Mouse (Mus musculus) adrenal gland, postnatal 14 days (tissue): Measurements from ENCODE around the gene Lyrm7. TPM values are rescaled to one million over a fixed set of nuclear protein-coding genes. Genes with fewer than 3 reads are reported as not detected.
A peak's percentile ranks its signal among the peaks of the same experiment; 100 is the strongest.

Experiments used
- DNase-seq: peaks from one replicate; pipeline ENCODE4 v3.0.0; 2021; ENCODE audit warnings: mixed read lengths
- long read RNA-seq, 2 experiments: library from polyadenylated mRNA; stranded (forward); transcript quantifications; one replicate each; pipeline ENCODE4 v2.0.0; 2021
- total RNA-seq: library from RNA; stranded (reverse); gene quantifications from 2 replicates; pipeline ENCODE4 v1.2.3, GENCODE M21; 2021

Gene Lyrm7
- 18.5 and 26.0 TPM in 2 replicates for total RNA-seq
- long read RNA-seq, experiment 1, transcript Lyrm7-205 (5 exons, 3,431 nt) = major isoform, 7 of 11 reads
- long read RNA-seq, experiment 1, partial matches to known transcripts = 1 of 11 reads
- long read RNA-seq, experiment 1, other reads (novel, unspliced or antisense) = 3 of 11 reads
- long read RNA-seq, experiment 2, transcript Lyrm7-205 (5 exons, 3,431 nt) = major isoform, 5 of 12 reads
- long read RNA-seq, experiment 2, partial matches to known transcripts = 1 of 12 reads
- long read RNA-seq, experiment 2, other reads (novel, unspliced or antisense) = 6 of 12 reads

DNA sequence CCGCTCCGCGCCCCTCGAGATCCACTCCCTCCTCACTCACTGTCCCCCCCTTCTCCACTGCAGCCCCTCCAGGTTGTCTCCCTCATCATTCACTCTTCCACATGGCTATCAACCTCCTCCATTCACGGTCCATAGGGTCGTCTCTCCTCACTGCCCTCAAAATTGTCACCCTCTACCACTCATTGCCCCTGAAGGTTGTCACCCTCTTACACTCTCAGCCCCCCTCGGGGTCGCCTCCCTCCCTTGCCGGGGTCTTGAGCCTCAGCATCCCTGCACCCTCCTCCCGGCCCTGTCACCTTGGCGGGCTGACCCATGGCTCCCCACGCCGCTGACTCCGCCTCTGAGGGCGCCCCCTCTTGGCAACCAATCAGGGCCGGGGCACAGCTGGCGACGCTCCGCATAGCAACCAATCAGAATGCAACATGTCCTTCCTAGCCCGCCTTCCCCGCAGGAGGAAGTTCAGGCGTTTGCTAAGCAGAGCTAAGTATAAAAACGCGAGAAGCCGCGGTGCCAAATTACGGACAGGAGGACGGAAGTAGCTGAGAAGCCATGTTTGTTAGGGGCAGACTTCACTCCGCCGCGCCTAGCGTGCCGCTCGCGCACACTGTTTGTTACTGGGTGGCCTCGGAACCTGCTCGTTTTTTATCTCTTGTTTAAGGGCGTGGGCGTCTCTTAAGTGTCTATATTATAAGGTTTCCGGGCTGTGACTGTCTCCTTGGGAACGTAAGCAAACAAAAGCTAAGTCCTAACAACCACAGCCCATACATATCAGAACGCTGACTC, at the start of gene Lyrm7:
Gene Lyrm7 (minus strand): TSS at position 661 of the 783 bp plus-strand sequence.
- DNase-seq = peak; percentile 97

DNA sequence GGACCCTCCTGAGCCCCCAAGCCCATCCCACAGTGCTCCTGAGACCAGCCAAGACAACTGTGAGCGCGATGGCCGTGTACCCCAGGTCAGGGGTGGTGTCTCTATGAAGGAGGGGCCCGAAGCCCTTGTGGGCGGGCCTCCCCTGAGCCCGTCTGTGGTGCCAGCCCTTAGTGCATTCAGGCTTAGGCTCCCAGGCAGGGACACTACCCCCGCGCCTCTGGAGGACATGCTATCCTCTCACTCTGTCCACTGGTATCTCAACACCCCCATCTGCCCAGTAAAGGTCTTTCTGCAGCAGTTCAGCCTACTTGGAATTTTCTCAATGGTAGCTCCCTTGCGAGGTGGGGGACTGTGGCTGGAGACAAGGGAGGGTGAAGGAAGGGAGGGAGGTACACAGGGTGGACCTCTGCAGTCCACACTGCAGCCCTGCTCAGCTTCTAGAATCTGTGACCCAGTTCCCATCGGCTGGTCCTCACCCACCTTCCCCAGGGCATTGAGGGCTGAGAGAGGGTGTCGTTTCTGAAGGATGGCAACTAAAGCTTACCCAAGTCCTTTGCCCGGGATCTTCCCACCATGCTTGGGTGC, 49.5 kb upstream of the Lyrm7 start:
- DNase-seq = no peak

DNA sequence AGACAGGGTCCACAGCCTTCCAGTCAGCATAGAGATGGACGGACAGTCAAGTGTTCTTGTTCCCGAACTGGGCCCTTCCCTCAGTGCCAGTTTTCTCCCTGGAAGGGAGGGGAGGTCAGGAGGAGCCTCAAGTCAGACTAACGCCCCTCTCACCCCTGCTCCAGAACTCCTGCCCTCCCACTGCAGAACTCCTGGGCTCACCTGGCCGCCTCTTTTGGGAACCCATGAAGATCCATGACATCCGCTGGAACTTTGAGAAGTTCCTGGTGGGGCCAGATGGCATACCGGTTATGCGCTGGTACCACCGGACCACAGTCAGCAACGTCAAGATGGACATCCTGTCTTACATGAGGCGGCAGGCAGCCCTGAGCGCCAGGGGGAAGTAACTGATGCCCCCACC, 48.6 kb upstream of the Lyrm7 start:
- no peak for DNase-seq

DNA sequence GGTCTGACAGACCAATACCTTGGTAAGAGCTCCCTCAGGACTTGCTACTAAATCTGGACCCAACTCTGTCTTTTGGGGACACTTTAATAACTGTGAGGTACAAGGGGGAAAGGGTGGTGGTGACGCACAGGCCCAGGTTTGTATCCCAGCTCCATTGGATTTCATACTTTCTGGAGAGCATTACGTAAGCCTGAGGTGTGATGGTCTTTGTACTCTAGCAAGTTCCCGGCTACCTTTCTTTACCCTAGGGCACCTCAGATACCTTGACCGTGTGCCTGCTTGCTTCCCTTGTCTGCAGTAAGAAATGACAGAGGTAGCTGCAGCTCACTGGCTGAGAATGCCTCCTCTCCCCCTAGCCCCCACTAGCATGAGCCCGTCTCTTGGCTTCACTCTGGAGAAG, 46.5 kb upstream of the Lyrm7 start:
- DNase-seq = no peak

- DNase-seq = no peak
Measured at GRCm38 (mm10) chr11:54906466-54906865, 45.8 kb upstream of the Lyrm7 start.

- DNase-seq = no peak
Measured at GRCm38 (mm10) chr11:54905931-54906330, 45.2 kb upstream of the Lyrm7 start.

- no peak for DNase-seq
Measured at GRCm38 (mm10) chr11:54905086-54905485, 44.4 kb upstream of the Lyrm7 start.

DNA sequence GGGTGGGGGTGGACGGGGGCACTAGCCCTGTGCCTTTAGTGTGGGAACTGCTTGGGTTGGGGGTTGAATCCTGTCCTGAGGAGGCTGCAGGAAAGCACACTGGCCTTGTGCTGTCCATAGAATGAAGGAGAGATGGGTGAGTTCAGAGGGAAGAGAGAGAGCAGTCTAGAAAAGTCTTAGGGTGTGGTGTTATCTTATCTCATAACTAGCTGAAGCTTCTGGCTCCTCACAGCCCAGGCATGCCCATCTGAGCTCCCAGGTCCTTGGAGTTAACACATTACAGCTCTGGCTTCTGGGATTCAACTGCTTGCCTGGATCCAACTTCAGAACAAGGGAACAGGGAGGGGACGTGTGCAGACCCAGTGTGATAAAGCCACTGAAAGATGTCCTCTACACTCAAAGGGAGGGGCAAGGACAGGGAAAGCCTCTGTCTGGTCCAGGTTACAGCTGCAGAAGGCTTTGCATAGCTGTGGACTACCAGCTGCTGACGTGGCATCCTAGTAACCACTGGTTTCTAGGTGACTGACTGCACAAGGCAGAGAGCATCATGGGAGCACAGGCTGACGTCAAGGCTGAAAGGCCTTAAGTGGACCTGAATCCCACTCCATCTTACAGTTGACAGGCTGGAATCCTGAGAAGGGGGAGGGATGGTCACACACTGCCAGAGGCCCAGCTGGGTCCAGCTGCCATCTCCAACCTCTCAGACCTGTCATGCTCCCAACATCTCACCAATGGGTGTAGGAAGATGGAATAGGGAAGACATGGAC, 43.4 kb upstream of the Lyrm7 start:
- peak; percentile 62 for DNase-seq

- no peak for DNase-seq
Measured at GRCm38 (mm10) chr11:54903339-54903738, 42.6 kb upstream of the Lyrm7 start.

DNA sequence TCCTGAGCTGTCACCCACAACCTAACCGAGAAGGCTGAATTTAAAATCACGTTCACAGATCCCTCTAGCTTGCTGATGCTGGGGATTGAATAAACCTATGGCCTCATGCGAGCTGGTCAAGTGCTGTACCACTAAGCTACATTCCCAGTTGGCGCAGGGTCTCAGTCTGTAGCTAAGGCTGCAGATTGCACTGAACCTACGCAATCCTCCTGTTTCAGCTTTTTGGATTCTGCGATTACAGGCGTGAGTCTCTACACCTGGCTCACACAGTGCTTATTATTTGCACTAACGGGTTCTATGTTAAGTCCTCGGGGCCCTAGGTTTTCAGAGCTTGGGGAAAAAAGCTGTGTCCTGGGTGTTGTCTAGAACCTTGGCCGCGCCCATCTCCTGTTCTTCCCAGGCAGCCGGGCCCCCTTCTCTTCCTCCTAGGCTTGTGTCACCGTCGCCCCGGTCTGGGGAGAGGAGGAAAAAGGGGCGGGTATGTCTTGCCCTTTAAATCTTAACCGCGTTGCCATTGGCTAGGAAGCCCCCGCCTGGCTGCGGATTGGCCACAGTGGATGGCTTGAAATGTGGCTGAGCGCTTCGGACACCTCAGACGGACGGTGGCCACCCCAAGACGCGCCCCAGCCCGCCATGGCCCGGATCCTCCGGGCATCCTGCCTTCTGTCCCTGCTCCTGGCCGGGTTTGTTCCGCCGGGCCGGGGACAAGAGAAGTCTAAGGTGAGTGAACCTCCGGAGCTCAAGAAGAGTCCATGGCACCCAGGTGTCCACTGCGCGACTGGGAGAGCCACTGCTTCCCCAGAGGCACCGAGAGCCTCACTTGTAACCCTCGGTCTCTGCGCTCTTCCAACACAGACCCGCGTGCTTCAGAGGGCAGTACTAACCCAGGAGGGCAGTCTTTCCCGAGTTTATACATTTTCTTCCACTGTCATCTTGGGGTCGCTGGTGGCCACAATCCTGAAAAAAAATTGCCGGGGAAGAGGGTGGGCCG, 41.9 kb upstream of the Lyrm7 start, which contains the start of gene Gpx3:
Gene Gpx3 (plus strand): TSS at position 121 of the 991 bp plus-strand sequence.
- peak; percentile 86 for DNase-seq

DNA sequence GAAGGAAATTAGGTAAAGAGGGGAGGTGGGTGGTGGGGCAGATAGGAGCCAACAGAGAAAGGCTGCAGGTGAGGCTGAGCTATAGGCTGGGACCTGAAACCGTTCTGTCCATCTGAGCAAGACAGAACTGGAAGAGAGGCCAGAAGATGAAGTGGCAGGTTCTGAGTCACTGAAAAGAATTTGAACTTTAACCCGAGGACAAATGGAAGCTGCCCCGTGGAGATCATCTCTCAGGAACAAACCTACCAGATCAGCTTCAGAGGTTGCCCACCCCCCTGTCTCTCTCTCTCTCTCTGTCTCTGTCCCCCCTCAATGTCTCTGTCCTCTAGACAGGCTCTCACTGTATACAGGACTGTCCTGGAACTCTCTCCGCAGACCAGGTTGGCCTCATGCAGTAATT, 38.9 kb upstream of the Lyrm7 start:
- no peak for DNase-seq

DNA sequence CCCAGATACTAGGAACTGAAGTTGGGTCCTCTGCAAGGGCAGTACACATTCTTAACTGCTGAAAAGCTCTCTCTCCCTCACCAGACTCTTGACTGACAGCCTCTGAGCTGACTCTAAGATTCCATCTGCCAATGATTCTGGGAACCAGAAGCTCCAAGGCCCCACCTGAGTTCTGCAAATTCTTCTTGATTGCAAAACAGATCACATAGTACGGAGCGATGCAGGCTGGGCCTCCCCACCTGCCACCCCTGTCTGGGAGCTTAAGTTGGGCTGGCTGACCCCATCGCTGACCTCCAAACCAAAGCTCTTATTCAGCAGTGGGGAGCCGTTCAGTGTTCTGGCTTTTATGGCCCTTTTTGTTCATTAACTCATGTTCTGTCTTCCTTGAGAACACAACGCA, 36.8 kb upstream of the Lyrm7 start:
- DNase-seq = no peak

GRCm38 (mm10) chr11:54896646-54897045, 35.9 kb upstream of the Lyrm7 start:
- DNase-seq = peak; percentile 74

DNA sequence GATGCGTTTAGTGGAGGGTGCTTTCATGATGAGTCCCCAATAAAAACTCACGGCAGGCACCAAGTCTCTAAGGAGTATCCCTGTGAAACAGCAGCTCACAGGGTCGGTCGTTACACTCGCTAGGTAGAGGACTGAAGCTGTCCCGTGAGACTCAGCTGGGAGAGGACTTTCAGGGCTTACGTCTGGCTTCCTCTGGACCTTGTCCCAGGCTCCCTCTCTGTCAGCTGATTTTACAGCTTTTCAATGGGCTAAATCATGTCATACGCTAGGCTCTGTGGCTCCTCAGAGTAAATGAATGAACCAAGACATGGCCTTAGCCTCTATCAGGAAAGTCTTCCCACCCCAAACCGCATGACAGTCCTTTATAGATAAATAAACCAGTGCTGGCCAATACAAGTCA, 33.9 kb upstream of the Lyrm7 start:
- DNase-seq = no peak

GRCm38 (mm10) chr11:54892091-54892490, 31.4 kb upstream of the Lyrm7 start:
- no peak for DNase-seq

DNA sequence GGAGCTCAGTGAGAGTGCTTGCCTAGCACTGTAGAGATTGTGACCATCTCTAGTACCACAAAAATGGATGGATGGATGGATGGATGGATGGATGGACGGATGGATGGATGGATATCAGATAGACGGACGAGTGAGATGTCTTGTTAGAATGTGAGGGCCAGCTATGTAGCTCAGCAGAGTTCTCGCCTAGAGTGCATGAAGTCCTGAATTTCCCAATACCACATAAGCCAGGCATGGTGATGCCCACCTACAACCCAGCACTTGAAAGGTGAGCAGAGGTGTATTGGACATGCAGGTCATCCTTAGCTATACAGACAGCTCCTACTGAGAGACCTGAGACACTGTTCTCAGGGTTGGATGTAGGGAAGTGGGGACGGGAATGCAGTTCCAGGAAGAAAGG, 30.6 kb upstream of the Lyrm7 start:
- no peak for DNase-seq

- no peak for DNase-seq
Measured at GRCm38 (mm10) chr11:54887927-54888326, 27.2 kb upstream of the Lyrm7 start.

DNA sequence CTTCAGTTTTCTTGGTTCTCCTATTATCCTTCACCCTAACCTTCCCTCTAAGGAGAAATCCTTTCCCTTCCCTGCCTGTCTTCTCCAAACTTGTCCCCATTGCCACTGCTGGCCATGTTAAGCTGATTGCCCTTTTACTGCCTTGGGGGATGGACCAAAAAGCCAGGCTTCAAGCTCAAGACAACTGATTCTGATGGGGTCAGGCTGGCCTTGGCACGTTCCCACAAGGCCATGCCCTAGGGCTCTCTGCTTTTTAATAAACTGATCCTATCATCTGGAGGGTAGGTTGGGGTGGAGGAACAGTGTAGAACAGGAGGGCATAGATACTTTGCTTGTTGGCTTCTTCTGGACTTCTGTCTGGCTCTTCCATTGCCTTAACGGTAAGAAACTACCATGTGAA, 24.7 kb upstream of the Lyrm7 start:
- no peak for DNase-seq

GRCm38 (mm10) chr11:54884937-54885336, 24.2 kb upstream of the Lyrm7 start:
- DNase-seq = peak; percentile 80

DNA sequence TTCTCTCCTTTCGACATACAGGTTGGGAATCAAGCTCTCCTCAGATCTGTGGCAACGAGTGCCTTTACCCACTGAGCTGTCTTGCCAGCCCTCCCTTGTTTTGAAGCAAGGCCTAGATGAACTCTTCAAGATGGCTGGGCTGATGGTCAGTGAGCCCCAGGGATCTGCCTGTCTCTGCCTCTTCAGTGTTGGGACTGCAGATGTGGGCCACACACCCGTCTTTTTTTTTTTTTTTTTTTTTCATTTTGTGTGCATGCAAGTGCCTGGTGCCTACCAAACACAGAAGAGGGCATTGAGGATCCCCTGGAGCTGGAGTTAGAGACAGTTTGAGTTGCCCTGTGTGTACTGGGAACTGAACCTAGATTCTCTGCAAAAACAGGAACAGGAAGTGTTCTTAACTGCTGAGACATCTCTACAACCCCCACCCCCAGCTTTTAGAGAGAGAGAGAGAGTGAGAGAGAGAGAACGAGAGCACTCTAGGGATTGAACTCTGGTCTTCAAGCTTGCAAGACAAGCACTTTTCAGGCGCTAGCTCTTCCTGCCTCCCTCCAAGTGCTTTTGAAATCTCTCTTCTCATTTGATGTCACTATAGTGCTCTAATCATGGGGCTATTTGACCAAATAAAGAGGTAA, 23.6 kb upstream of the Lyrm7 start:
- no peak for DNase-seq

GRCm38 (mm10) chr11:54882671-54883070, 22.0 kb upstream of the Lyrm7 start:
- peak; percentile 80 for DNase-seq
